Mouse (Mus musculus) neural tube, embryonic 15.5 days (tissue): ENCODE measurements around the gene Gtf2a1. TPM values are rescaled to one million over a fixed set of nuclear protein-coding genes. Genes with fewer than 3 reads are reported as not detected.
A peak's percentile ranks its signal among the peaks of the same experiment; 100 is the strongest.

Source experiments
- ATAC-seq: fragments of 200-750 bp; cut with Nextera tagmentation; 2 replicates; pipeline ENCODE4 v1.8.0; 2017; ENCODE audit warnings: mild to moderate bottlenecking, moderate TSS enrichment, moderate library complexity; ENCODE audit not compliant: low FRiP score
- H3K27ac ChIP-seq: fragments of 300-500 bp; sonication (generic); replicated peaks from 2 replicates; pipeline ENCODE4 v1.5.1; 2015; ENCODE audit warnings: mild to moderate bottlenecking, inconsistent platforms
- H3K27me3 ChIP-seq: fragments of 300-500 bp; sonication (generic); replicated peaks from 2 replicates; pipeline ENCODE4 v1.6.1; 2015; ENCODE audit warnings: inconsistent platforms
- H3K36me3 ChIP-seq: fragments of 300-500 bp; sonication (generic); 2 replicates; pipeline ENCODE4 v1.6.1; 2015; ENCODE audit warnings: inconsistent platforms
- H3K4me1 ChIP-seq: fragments of 300-500 bp; sonication (generic); 2 replicates; pipeline ENCODE4 v1.6.1; 2015; ENCODE audit warnings: inconsistent platforms
- H3K4me2 ChIP-seq: fragments of 300-500 bp; sonication (generic); 2 replicates; pipeline ENCODE4 v1.6.1; 2015; ENCODE audit warnings: inconsistent platforms, mild to moderate bottlenecking, moderate library complexity
- H3K4me3 ChIP-seq: fragments of 300-500 bp; sonication (generic); replicated peaks from 2 replicates; pipeline ENCODE4 v1.5.1; 2015; ENCODE audit warnings: mild to moderate bottlenecking, inconsistent platforms
- H3K9ac ChIP-seq: fragments of 300-500 bp; sonication (generic); replicated peaks from 2 replicates; pipeline ENCODE4 v1.6.1; 2015; ENCODE audit warnings: mild to moderate bottlenecking, inconsistent platforms
- H3K9me3 ChIP-seq: fragments of 300-500 bp; sonication (generic); replicated peaks from 2 replicates; pipeline ENCODE4 v1.6.1; 2016; ENCODE audit warnings: inconsistent platforms
- WGBS: fragments of 180-500 bp; shearing (Covaris S2); methylation state at CpG from one replicate; pipeline ENCODE4 v1.1.7; 2015; ENCODE audit warnings: mixed read lengths; 5-methylcytosine and 5-hydroxymethylcytosine counted together
- polyA plus RNA-seq: library from polyadenylated mRNA; unstranded; fragments of >200 nt; fragmentation: Nextera tagmentation; extraction: Ambion mirVana; gene quantifications from 2 replicates; pipeline ENCODE4 v1.2.1, GENCODE M21; 2015

Gene Gtf2a1
- 53.3 and 54.9 TPM in 2 replicates for polyA plus RNA-seq

- Histone ChIP-seq H3K9me3 (no peaks in the 10 kb centered on the region), H3K9ac (peak within 1 kb of the TSS; percentile 100), H3K4me3 (peak within 1 kb of the TSS; percentile 82), H3K27me3 (no peaks in the 10 kb centered on the region), H3K36me3 (peaks cover 6% of the 10 kb centered on the region), H3K4me2 (peak within 1 kb of the TSS; percentile 72), H3K27ac (peak within 1 kb of the TSS; percentile 100), H3K4me1 (peaks cover 20% of the 10 kb centered on the region)
- peak; percentile 86 for ATAC-seq
- WGBS = under 1% methylated on average over 73 of the region's 99 CpGs
Observed at GRCm38 (mm10) chr12:91589847-91590690, at the start of gene Gtf2a1. TSS of gene Gtf2a1 (minus strand) at chr12:91590487.

GRCm38 (mm10) chr12:91638351-91638750 is 48.1 kb upstream of the Gtf2a1 start:
- Histone ChIP-seq H3K27me3 (no peaks in the 10 kb centered on the region), H3K9me3 (no peaks in the 10 kb centered on the region), H3K4me3 (no peak overlapping the region), H3K27ac (no peak overlapping the region), H3K9ac (no peak overlapping the region), H3K36me3 (no peaks in the 10 kb centered on the region), H3K4me2 (no peak overlapping the region), H3K4me1 (peaks cover 24% of the 10 kb centered on the region)
- no peak for ATAC-seq
- WGBS = 86% methylated on average over 3 of the region's 3 CpGs

- Histone ChIP-seq H3K27ac (no peak overlapping the region), H3K36me3 (no peaks in the 10 kb centered on the region), H3K9me3 (no peaks in the 10 kb centered on the region), H3K4me2 (no peak overlapping the region), H3K4me1 (peaks cover 14% of the 10 kb centered on the region), H3K27me3 (no peaks in the 10 kb centered on the region), H3K9ac (no peak overlapping the region), H3K4me3 (no peak overlapping the region)
- no peak for ATAC-seq
- WGBS = 52% methylated on average over 12 of the region's 12 CpGs
Observed at GRCm38 (mm10) chr12:91637136-91637909, 47.0 kb upstream of the Gtf2a1 start.

- H3K4me2 ChIP-seq = no peak overlapping the region
- H3K27ac ChIP-seq = no peak overlapping the region
- H3K4me1 ChIP-seq = no peaks in the 10 kb centered on the region
- 92% methylated on average over 5 of the region's 5 CpGs for WGBS
- no peak for ATAC-seq
- H3K9me3 ChIP-seq = no peaks in the 10 kb centered on the region
- H3K4me3 ChIP-seq = no peak overlapping the region
- H3K27me3 ChIP-seq = no peaks in the 10 kb centered on the region
- no peak overlapping the region for H3K9ac ChIP-seq
- no peaks in the 10 kb centered on the region for H3K36me3 ChIP-seq
Observed at GRCm38 (mm10) chr12:91626482-91626881, 36.2 kb upstream of the Gtf2a1 start.

- H3K4me1 ChIP-seq = no peaks in the 10 kb centered on the region
Observed at GRCm38 (mm10) chr12:91625013-91625412, 34.7 kb upstream of the Gtf2a1 start.

GRCm38 (mm10) chr12:91609425-91609824 is 19.1 kb upstream of the Gtf2a1 start:
- WGBS = 63% methylated on average over 5 of the region's 5 CpGs
- Histone ChIP-seq H3K27ac (no peak overlapping the region), H3K4me1 (no peaks in the 10 kb centered on the region), H3K9me3 (no peaks in the 10 kb centered on the region), H3K4me3 (no peak overlapping the region), H3K36me3 (no peaks in the 10 kb centered on the region), H3K9ac (no peak overlapping the region), H3K27me3 (no peaks in the 10 kb centered on the region), H3K4me2 (no peak overlapping the region)
- no peak for ATAC-seq

More at GRCm38 (mm10) chr12:91625013-91625412, 34.7 kb upstream of the Gtf2a1 start:
- WGBS = 74% methylated on average over 1 of the region's 1 CpGs
- Histone ChIP-seq H3K27me3 (no peaks in the 10 kb centered on the region), H3K9me3 (no peaks in the 10 kb centered on the region), H3K4me2 (no peak overlapping the region), H3K27ac (no peak overlapping the region), H3K4me3 (no peak overlapping the region), H3K36me3 (no peaks in the 10 kb centered on the region), H3K9ac (no peak overlapping the region)
- no peak for ATAC-seq

- no peaks in the 10 kb centered on the region for H3K4me1 ChIP-seq
- no peak overlapping the region for H3K4me2 ChIP-seq
- no peaks in the 10 kb centered on the region for H3K27me3 ChIP-seq
- ATAC-seq = no peak
- 9% methylated on average over 7 of the region's 7 CpGs for WGBS
- no peak overlapping the region for H3K9ac ChIP-seq
- no peaks in the 10 kb centered on the region for H3K9me3 ChIP-seq
- H3K36me3 ChIP-seq = no peaks in the 10 kb centered on the region
- no peak overlapping the region for H3K4me3 ChIP-seq
- no peak overlapping the region for H3K27ac ChIP-seq
Observed at GRCm38 (mm10) chr12:91607678-91608077, 17.4 kb upstream of the Gtf2a1 start.

GRCm38 (mm10) chr12:91606651-91607050 is 16.4 kb upstream of the Gtf2a1 start:
- Histone ChIP-seq H3K4me3 (no peak overlapping the region), H3K27ac (no peak overlapping the region), H3K36me3 (no peaks in the 10 kb centered on the region), H3K4me2 (no peak overlapping the region), H3K9me3 (no peaks in the 10 kb centered on the region), H3K4me1 (no peaks in the 10 kb centered on the region), H3K9ac (no peak overlapping the region), H3K27me3 (no peaks in the 10 kb centered on the region)
- ATAC-seq = no peak
- WGBS = 94% methylated on average over 13 of the region's 13 CpGs

- Histone ChIP-seq H3K9me3 (no peaks in the 10 kb centered on the region), H3K9ac (no peak overlapping the region), H3K27ac (no peak overlapping the region), H3K4me2 (no peak overlapping the region), H3K4me1 (no peaks in the 10 kb centered on the region), H3K36me3 (no peaks in the 10 kb centered on the region), H3K27me3 (no peaks in the 10 kb centered on the region), H3K4me3 (no peak overlapping the region)
- 78% methylated on average over 6 of the region's 6 CpGs for WGBS
- no peak for ATAC-seq
Observed at GRCm38 (mm10) chr12:91604600-91604999, 14.3 kb upstream of the Gtf2a1 start.

GRCm38 (mm10) chr12:91592128-91592527 is 1.8 kb upstream of the Gtf2a1 start:
- H3K36me3 ChIP-seq = no peaks in the 10 kb centered on the region
- no peaks in the 10 kb centered on the region for H3K9me3 ChIP-seq
- H3K4me1 ChIP-seq = peaks cover 13% of the 10 kb centered on the region
- 97% methylated on average over 3 of the region's 3 CpGs for WGBS
- no peak overlapping the region for H3K4me2 ChIP-seq
- H3K4me3 ChIP-seq = no peak overlapping the region
- ATAC-seq = no peak
- no peak overlapping the region for H3K9ac ChIP-seq
- H3K27me3 ChIP-seq = no peaks in the 10 kb centered on the region
- H3K27ac ChIP-seq = no peak overlapping the region

GRCm38 (mm10) chr12:91591191-91591590 is 904 bp upstream of the Gtf2a1 start:
- Histone ChIP-seq H3K4me2 (peak overlapping the region; percentile 72), H3K27ac (peak overlapping the region; percentile 100), H3K36me3 (no peaks in the 10 kb centered on the region), H3K27me3 (no peaks in the 10 kb centered on the region), H3K4me1 (peaks cover 17% of the 10 kb centered on the region), H3K4me3 (peak overlapping the region; percentile 82), H3K9me3 (no peaks in the 10 kb centered on the region), H3K9ac (peak overlapping the region; percentile 84; the same call in 1 of the 2 replicates)
- WGBS = 88% methylated on average over 1 of the region's 1 CpGs
- ATAC-seq = no peak
